Mouse (Mus musculus) embryonic fibroblast, embryonic 13.5 days (primary cell): ENCODE results near the gene Frem2. TPM values are rescaled to one million over a fixed set of nuclear protein-coding genes. Genes with fewer than 3 reads are reported as not detected.

ENCODE experiments used
- H3K27ac ChIP-seq: 2 replicates; pipeline ENCODE4 v1.5.1; 2012; ENCODE audit warnings: low read length, control low read depth, inconsistent platforms; ENCODE audit not compliant: insufficient read depth
- H3K4me1 ChIP-seq: 2 replicates; pipeline ENCODE4 v1.6.1; 2011; ENCODE audit warnings: low read length; ENCODE audit not compliant: control insufficient read depth, insufficient read depth
- H3K4me3 ChIP-seq: 2 replicates; pipeline ENCODE4 v1.5.1; 2011; ENCODE audit warnings: mild to moderate bottlenecking, control low read depth, low read length; ENCODE audit not compliant: insufficient read depth
- CTCF ChIP-seq: IDR thresholded peaks from 2 replicates; pipeline ENCODE4 v1.5.1; 2011; ENCODE audit warnings: mild to moderate bottlenecking, control low read depth, low read length, moderate library complexity, borderline replicate concordance; ENCODE audit not compliant: insufficient read depth
- POLR2A ChIP-seq: IDR thresholded peaks from 2 replicates; pipeline ENCODE4 v1.6.1; 2011; ENCODE audit warnings: low read depth, mild to moderate bottlenecking, control low read depth, low read length, moderate library complexity
- polyA plus RNA-seq: library from polyadenylated mRNA; stranded (reverse); fragments of >200 nt; gene quantifications from 2 replicates; pipeline ENCODE4 v1.2.4, GENCODE M21; 2011; ENCODE audit warnings: low read depth; ENCODE audit not compliant: missing spikeins, insufficient read length

Frem2 gene
- polyA plus RNA-seq, 1 experiment, result 0.23 TPM

DNA sequence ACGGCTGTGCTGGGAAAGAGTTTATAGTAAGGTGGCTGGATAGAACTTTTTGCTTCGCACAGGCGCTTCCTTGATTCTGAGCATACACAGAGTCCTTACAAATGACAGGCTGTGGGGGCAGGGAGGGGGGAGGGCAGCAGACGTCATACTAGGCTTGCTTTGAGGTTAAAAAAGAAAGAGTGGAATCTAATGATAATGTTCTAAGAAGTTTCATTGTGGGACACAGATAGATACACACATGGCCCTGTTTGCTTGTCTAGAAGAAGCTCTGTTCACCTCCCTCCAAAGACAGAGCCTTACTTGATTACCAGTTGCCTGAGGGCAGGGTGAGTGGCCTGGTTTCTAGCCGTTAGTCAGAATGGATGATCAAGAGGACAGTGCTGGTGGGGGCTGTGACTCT lies 144.1 kb downstream of the Frem2 start:
- no peak for TF ChIP-seq POLR2A
- TF ChIP-seq CTCF, result no peak

DNA sequence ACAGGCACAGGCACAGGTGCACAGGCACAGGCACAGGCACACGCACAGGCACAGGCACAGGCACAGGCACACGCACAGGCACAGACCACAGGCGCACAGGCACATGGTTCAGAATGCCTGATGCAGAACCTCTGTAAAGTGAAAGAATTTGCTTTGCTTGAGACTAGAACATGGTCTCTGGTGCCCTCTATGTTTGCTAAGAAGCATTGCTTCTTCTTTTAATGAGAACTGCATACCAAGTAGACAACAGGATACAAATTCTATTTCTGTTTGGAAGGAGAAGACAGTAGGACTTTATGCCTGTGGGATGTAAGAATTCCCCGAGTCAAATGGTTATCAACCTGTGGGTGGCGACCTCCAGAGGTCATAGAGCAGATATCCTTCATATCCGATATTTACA lies 154.7 kb downstream of the Frem2 start:
- no peak overlapping the region for H3K4me3 ChIP-seq
- no peak for TF ChIP-seq CTCF
- TF ChIP-seq POLR2A, result no peak

More for the DNA sequence above, 144.1 kb downstream of the Frem2 start:
- no peak overlapping the region for H3K27ac ChIP-seq
- no peak overlapping the region for H3K4me3 ChIP-seq
- no peaks in the 10 kb centered on the region for H3K4me1 ChIP-seq

DNA sequence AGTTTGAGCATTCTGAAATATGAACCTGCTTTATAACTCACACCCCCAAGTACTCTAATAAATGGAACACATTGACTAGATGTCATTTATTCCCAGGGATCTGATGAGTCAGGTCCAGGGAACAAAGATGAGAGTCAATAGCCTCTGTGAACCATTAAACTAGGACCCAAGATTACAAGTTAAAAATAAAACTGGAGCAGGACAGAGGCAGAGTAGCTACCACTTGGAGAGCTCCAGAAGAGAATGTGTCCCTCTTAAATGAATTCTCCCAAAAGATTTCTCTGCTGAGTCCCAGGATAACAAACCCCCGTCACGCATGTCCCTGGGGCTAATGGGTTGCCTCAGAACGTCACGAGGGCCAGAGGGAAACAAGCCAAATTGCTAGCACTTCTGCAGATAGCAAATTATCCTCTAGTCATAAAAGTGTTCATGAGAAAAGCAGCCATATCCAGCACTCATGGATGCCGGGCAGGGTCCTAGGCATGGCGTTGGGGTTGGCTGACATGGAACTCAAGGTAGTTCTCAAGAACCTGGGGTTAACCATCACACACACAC lies 158.7 kb downstream of the Frem2 start:
- Histone ChIP-seq H3K4me3 (no peak overlapping the region), H3K27ac (no peak overlapping the region)

More for the DNA sequence above, 154.7 kb downstream of the Frem2 start:
- Histone ChIP-seq H3K27ac (no peak overlapping the region), H3K4me1 (no peaks in the 10 kb centered on the region)

DNA sequence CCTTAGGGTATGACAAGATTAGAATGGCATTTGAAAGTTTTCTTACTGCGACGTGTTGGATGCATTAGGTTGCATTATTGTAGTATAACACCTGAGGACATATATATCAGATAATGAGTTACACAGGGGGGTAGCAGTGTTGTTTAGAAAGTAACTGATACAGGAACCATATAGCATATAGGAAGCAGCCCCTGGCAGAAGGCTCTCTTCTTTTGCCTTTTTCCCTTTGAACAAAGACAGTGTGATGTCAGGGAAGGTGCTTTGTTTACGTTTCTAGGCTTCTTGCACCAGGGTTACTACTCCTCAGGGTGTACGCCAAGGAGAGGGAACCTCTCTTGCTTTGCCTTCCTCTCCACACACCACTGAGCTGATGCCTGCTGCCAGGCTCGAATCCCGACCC lies 168.8 kb downstream of the Frem2 start, which contains the start of gene Stoml3:
TSS of gene Stoml3 (plus strand) at position 301 of the 400 bp plus-strand sequence.
- H3K4me3 ChIP-seq, result no peak within 1 kb of the TSS
- TF ChIP-seq CTCF, result no peak
- no peak for TF ChIP-seq POLR2A
- no peaks in the 10 kb centered on the region for H3K4me1 ChIP-seq
- H3K27ac ChIP-seq, result no peak within 1 kb of the TSS

More for the DNA sequence above, 158.7 kb downstream of the Frem2 start:
- no peak for TF ChIP-seq CTCF
- TF ChIP-seq POLR2A, result no peak
- no peaks in the 10 kb centered on the region for H3K4me1 ChIP-seq

DNA sequence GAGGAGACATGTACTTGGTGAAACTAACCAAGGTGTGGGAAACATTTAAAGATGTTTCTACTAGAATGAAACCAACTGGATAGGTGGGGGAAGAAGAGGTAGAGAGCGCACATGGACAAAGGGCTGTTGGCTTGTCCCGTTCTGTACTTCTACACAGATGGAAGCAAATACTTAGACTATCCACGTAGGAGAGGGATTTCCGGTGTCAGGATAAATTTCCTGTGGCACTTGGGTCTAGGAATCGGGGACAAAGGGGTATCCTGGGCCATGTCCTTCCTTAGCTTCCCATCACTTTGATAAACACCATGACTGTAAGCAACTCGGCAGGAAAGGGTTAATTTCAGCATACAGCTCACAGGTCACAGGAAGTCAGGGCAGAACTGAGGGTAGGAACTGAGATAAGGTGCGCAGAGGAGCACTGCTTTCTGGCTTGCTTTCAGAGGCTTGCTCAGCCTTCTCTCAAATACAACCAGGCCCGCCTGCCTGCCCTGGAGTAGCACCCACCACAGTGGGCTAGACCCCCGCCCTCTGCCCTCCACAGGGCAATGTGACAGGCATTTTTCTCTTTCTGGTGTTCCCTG lies 170.1 kb downstream of the Frem2 start:
- Histone ChIP-seq H3K4me1 (no peaks in the 10 kb centered on the region), H3K27ac (no peak overlapping the region), H3K4me3 (no peak overlapping the region)
- TF ChIP-seq CTCF, result no peak
- TF ChIP-seq POLR2A, result no peak

DNA sequence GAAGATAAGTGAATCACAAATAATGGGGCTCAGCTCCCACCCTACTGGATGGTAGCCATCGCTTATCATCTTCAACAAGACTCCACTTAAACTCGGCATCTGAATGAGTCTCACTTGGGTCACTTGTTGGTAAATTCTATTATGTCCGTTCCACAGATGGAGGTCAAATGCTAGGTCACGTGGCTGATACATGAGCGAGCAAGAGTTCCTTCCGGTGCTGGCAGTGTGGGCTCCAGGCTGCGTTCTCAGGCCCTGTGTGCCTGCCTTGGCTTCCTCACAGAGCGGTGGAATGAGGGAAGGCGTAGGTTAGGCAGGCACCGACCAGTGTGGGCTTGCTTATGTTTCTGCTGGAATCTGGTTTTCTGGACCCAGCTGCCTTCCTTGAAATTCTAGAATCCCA lies 170.6 kb downstream of the Frem2 start:
- TF ChIP-seq CTCF (no peak), POLR2A (no peak)

DNA sequence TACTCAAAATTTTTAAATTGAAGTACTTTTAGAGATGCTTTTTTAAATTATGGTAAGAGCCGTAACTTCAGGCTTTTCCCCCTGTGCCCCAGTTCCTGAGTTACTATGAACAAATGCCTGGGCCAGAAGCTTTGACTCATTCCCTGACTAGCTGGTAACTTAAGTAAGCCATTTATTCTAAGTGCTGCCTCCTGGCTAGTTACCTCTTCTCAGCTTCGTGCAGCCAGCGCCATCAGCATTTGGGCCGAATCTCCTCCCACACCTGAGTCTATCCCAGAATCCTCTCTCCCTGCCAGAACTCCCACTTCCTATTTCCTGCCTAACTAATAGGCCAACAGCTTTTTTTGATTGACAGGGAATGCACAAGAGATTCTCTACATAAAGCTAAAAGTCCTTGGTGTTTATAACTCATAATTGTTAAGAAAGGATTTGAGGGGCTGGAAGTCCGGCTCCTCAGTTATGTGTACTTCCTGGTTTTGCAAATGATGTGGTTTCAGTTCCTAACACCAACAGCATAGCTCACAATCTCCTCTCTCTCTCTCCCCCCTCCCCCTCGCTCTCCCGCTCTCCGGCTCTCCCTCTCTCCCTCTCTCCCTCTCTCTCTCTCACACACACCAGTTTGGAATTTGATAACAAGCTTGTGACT lies 173.6 kb downstream of the Frem2 start:
- H3K4me1 ChIP-seq, result no peaks in the 10 kb centered on the region
- H3K4me3 ChIP-seq, result no peak overlapping the region
- TF ChIP-seq CTCF, result no peak
- TF ChIP-seq POLR2A, result no peak
- no peak overlapping the region for H3K27ac ChIP-seq

More for the DNA sequence above, 170.6 kb downstream of the Frem2 start:
- Histone ChIP-seq H3K4me3 (no peak overlapping the region), H3K27ac (no peak overlapping the region), H3K4me1 (no peaks in the 10 kb centered on the region)

DNA sequence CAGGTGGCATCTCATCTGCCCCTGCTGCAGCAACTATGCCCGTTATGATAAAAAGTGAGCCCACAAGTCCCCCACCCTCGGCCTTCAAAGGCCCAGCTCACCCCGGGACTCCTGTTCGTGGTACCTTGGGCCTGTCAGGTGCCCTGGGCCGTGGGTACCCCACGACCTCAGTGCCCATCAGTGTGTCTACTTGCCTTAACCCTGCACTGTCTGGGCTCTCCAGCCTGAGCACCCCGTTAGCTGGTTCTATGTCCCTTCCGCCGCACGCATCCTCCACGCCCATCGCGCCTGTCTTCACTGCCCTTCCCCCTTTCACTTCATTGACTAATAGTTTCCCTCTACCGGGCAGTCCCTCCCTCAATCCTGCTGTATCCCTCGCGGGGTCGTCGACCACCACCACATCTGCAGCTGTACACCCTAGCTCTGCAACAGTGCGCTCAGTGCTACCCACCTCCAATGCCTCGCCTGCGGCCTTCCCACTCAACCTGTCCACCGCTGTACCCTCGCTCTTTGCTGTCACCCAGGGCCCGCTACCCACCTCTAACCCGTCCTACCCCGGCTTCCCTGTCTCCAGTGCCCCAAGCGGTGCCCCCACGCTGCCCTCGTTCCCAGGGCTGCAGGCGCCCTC lies 178.6 kb downstream of the Frem2 start:
- no peak overlapping the region for H3K4me3 ChIP-seq
- no peak overlapping the region for H3K27ac ChIP-seq
- no peaks in the 10 kb centered on the region for H3K4me1 ChIP-seq
- TF ChIP-seq CTCF (no peak), POLR2A (no peak)

DNA sequence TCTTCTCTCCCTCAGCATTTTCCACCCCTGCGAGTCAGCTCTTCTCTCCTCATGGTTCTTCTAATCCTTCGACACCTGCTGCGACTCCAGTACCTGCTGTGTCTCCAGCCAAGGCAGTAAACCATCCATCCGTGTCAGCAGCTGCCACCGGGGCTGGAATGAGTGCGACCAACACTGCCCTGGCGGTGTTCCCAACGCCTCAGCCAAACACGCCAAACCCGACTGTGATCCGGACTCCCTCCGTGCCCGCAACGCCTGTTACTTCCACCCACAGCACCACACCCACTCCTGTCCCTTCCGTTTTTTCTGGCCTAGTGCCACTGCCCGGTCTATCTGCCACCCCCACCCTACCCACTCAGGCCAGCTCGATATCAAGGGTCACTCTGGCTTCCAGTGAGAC lies 179.7 kb downstream of the Frem2 start:
- Histone ChIP-seq H3K4me3 (no peak overlapping the region), H3K27ac (no peak overlapping the region), H3K4me1 (no peaks in the 10 kb centered on the region)
- no peak for TF ChIP-seq CTCF
- TF ChIP-seq POLR2A, result no peak

DNA sequence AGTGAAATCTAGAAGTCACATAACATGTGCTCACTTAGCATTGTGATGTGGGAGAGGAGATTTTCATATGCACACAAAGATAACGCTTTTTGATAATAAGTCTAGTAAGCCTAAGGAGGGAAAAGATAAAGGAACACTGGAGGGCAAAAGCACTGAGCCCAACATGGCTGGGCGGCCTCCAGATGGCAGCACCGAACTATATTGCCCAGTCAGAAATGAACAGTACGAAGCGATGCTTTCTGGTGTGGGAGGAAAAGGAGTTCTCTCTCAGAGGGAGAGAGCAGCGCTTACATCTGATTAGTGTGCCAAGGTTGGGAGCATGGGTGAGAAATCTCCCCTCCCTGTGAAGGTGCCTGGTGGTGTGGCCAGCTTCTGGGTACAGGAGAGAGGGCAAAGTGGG lies 181.3 kb downstream of the Frem2 start:
- no peak overlapping the region for H3K27ac ChIP-seq
- no peak overlapping the region for H3K4me3 ChIP-seq
- TF ChIP-seq POLR2A (no peak), CTCF (peak; percentile 71; the same call in 1 of the 2 replicates)
- H3K4me1 ChIP-seq, result no peaks in the 10 kb centered on the region
